Mouse (Mus musculus) natural killer cell, adult 2 months (primary cell): ENCODE data around the gene Csn1s2a.
"Not testable (repeated sequence)": the region's sequence is repeated elsewhere in the genome, so short reads cannot be mapped to it uniquely, and the experiment has no call there.

Experiments used
- DNase-seq, 2 experiments: peaks; one replicate each; pipeline ENCODE4 v3.0.0; 2022; ENCODE audit warnings: low spot score in 2 of 2

Gene Csn1s2a

GRCm38 (mm10) chr5:87774267-87774666, at the start of gene Csn1s2a:
Gene Csn1s2a (plus strand): TSS chr5:87774567.
- no peak for DNase-seq

GRCm38 (mm10) chr5:87734821-87735220, 39.5 kb upstream of the Csn1s2a start:
- DNase-seq: no peak

GRCm38 (mm10) chr5:87753471-87753870, 20.9 kb upstream of the Csn1s2a start:
- DNase-seq: no peak

GRCm38 (mm10) chr5:87764546-87764945, 9.8 kb upstream of the Csn1s2a start:
- no peak for DNase-seq

GRCm38 (mm10) chr5:87772151-87772550, 2.2 kb upstream of the Csn1s2a start:
- not testable (repeated sequence) for DNase-seq

- DNase-seq: no peak
Measured at GRCm38 (mm10) chr5:87782731-87783130, 8.4 kb downstream of the Csn1s2a start.

- no peak for DNase-seq
Measured at GRCm38 (mm10) chr5:87807782-87808181, 33.4 kb downstream of the Csn1s2a start, which contains the start of gene Csn1s2b. Gene Csn1s2b (plus strand): TSS chr5:87808082.

- no peak for DNase-seq
Measured at GRCm38 (mm10) chr5:87809253-87809652, 34.9 kb downstream of the Csn1s2a start.

- DNase-seq: no peak
Measured at GRCm38 (mm10) chr5:87825386-87825785, 51.0 kb downstream of the Csn1s2a start, which contains the start of gene Prr27. Gene Prr27 (plus strand): TSS chr5:87825686.
